Mouse (Mus musculus): Measurements from ENCODE around the gene Rfx7.
"Not testable (repeated sequence)": the region's sequence is repeated elsewhere in the genome, so short reads cannot be mapped to it uniquely, and the experiment has no call there.

The Rfx7 gene

GRCm38 (mm10) chr9:72662691-72663533, 130.9 kb downstream of the Rfx7 start:
- in situ Hi-C loops (cut with MboI, MseI): no loop called here

GRCm38 (mm10) chr9:72663534-72663918, 131.5 kb downstream of the Rfx7 start:
- in situ Hi-C loops (cut with MboI, MseI): no loop called here

- in situ Hi-C loops (cut with MboI, MseI): no loop called here
Observed at GRCm38 (mm10) chr9:72664409-72665351, 132.6 kb downstream of the Rfx7 start.

GRCm38 (mm10) chr9:72665517-72665916, 133.5 kb downstream of the Rfx7 start:
- in situ Hi-C loops (cut with MboI, MseI): no loop called here

GRCm38 (mm10) chr9:72666352-72667021, 134.4 kb downstream of the Rfx7 start:
- in situ Hi-C loops (cut with MboI, MseI): not testable (repeated sequence)

- in situ Hi-C loops (cut with MboI, MseI): no loop called here
Observed at GRCm38 (mm10) chr9:72667126-72667525, 135.1 kb downstream of the Rfx7 start.

- in situ Hi-C loops (cut with MboI, MseI): no loop called here
Observed at GRCm38 (mm10) chr9:72669383-72669782, 137.3 kb downstream of the Rfx7 start.

GRCm38 (mm10) chr9:72672361-72672760, 140.3 kb downstream of the Rfx7 start:
- in situ Hi-C loops (cut with MboI, MseI): loop anchor here (5.0 kb wide), 1 partner anchor 35 kb away; no protein-coding TSS in a partner anchor

Measured in T-helper 1 cell (primary cell).